Mouse (Mus musculus) erythroblast, embryonic 14.5 days (primary cell): ENCODE measurements around the gene Robo1. TPM values are rescaled to one million over a fixed set of nuclear protein-coding genes. Genes with fewer than 3 reads are reported as not detected.

ENCODE experiments used
- H3K27me3 ChIP-seq: 2 replicates; pipeline ENCODE4 v1.6.1; 2012; ENCODE audit warnings: inconsistent platforms; ENCODE audit not compliant: control insufficient read depth
- H3K36me3 ChIP-seq: 2 replicates; pipeline ENCODE4 v1.6.1; 2012; ENCODE audit warnings: mild to moderate bottlenecking, inconsistent platforms; ENCODE audit not compliant: control insufficient read depth
- H3K4me1 ChIP-seq: 2 replicates; pipeline ENCODE4 v1.6.1; 2012; ENCODE audit warnings: inconsistent platforms; ENCODE audit not compliant: control insufficient read depth
- H3K4me3 ChIP-seq: replicated peaks from 2 replicates; pipeline ENCODE3; 2012; ENCODE audit warnings: moderate library complexity, mild to moderate bottlenecking, inconsistent platforms
- H3K9me3 ChIP-seq: 2 replicates; pipeline ENCODE4 v1.6.1; 2012; ENCODE audit warnings: low read length, inconsistent platforms, mixed read lengths; ENCODE audit not compliant: control insufficient read depth
- GATA1 ChIP-seq: IDR thresholded peaks from 2 replicates; pipeline ENCODE4 v1.6.1; 2012; ENCODE audit warnings: low read length, inconsistent platforms, mixed read lengths
- TAL1 ChIP-seq: IDR thresholded peaks from 3 replicates; pipeline ENCODE4 v1.6.1; 2012; ENCODE audit warnings: low read length, inconsistent platforms, mixed read lengths
- polyA plus RNA-seq: library from polyadenylated mRNA; stranded (reverse); fragments of >175 nt; gene quantifications from 2 replicates; pipeline ENCODE4 v1.2.3, GENCODE M21; 2012

The Robo1 gene
- polyA plus RNA-seq, 1 experiment: not detected

GRCm38 (mm10) chr16:72419328-72420066 lies 111.4 kb downstream of the Robo1 start:
- Histone ChIP-seq H3K27me3 (no peaks in the 10 kb centered on the region), H3K4me1 (no peaks in the 10 kb centered on the region), H3K36me3 (no peaks in the 10 kb centered on the region), H3K9me3 (no peaks in the 10 kb centered on the region), H3K4me3 (no peak overlapping the region)
- TF ChIP-seq GATA1 (no peak), TAL1 (no peak)

DNA sequence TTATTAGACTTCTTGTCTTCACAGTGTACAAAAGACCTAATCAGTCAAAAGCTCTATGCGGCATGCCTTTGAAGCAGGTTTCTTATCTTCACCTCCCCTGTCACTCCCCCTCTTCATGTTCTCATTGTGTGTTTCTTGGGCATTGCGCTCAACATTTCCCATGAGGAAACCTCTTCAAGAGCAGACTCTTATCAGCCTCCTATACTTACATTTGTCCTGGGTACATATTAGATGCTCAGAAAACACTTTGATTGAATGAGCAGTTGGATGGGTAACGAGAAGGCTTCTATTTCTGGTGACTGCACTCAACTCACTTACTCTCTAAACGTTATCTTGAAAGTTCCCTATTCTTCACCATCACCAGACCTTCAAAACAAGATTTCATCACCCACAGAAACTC lies 114.3 kb downstream of the Robo1 start:
- TF ChIP-seq TAL1 (no peak), GATA1 (no peak)
- H3K9me3 ChIP-seq: no peaks in the 10 kb centered on the region
- no peak overlapping the region for H3K4me3 ChIP-seq
- no peaks in the 10 kb centered on the region for H3K27me3 ChIP-seq
- no peaks in the 10 kb centered on the region for H3K4me1 ChIP-seq
- no peaks in the 10 kb centered on the region for H3K36me3 ChIP-seq

GRCm38 (mm10) chr16:72434396-72434795 lies 126.3 kb downstream of the Robo1 start:
- H3K36me3 ChIP-seq: no peaks in the 10 kb centered on the region
- TF ChIP-seq TAL1: no peak
- TF ChIP-seq GATA1: no peak
- H3K4me3 ChIP-seq: no peak overlapping the region
- no peaks in the 10 kb centered on the region for H3K9me3 ChIP-seq
- H3K27me3 ChIP-seq: no peaks in the 10 kb centered on the region
- no peaks in the 10 kb centered on the region for H3K4me1 ChIP-seq

DNA sequence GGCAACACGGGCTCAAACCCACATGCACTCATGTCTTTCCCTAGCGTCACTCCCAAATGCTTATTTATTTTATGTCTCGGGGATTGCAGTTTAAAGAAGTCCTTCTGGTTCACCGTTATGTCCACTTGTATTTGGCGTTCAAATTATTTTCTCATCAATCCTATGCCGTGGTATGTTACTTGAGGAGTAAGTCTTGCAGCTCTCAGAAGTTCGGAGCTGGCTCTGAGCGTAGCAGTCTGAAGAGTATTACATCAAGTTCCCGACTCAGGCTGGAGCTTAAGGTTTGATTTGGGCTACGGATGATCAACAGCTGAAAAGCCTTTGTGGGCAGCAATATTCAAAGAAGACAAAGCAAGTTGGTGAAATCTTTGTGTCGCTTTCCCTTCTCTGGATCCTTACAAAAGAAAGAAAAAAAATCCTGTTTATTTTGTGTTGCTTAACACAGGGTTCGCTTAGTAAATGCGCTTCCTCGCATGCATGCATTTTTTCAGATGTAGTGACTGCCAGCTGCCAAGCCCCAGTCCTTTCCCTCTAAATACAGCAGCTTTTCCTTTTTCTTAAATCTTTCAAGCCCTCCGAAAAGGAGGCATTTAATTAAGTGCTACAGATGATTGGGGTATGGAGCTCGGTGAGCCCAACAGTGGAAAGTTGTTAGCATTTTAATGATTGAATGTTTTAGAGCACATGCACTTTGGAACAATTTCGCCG lies 136.5 kb downstream of the Robo1 start:
- H3K9me3 ChIP-seq: no peaks in the 10 kb centered on the region; the same call in 1 of the 2 replicates
- no peaks in the 10 kb centered on the region for H3K4me1 ChIP-seq
- no peak overlapping the region for H3K4me3 ChIP-seq
- H3K27me3 ChIP-seq: no peaks in the 10 kb centered on the region
- H3K36me3 ChIP-seq: no peaks in the 10 kb centered on the region
- TF ChIP-seq TAL1: no peak
- TF ChIP-seq GATA1: no peak

GRCm38 (mm10) chr16:72458155-72458554 lies 150.0 kb downstream of the Robo1 start:
- Histone ChIP-seq H3K36me3 (no peaks in the 10 kb centered on the region), H3K4me1 (no peaks in the 10 kb centered on the region), H3K9me3 (peaks cover 7% of the 10 kb centered on the region), H3K27me3 (no peaks in the 10 kb centered on the region), H3K4me3 (no peak overlapping the region)
- no peak for TF ChIP-seq TAL1
- TF ChIP-seq GATA1: no peak

GRCm38 (mm10) chr16:72458576-72458975 lies 150.5 kb downstream of the Robo1 start:
- Histone ChIP-seq H3K9me3 (peaks cover 7% of the 10 kb centered on the region), H3K27me3 (no peaks in the 10 kb centered on the region), H3K36me3 (no peaks in the 10 kb centered on the region), H3K4me3 (no peak overlapping the region), H3K4me1 (no peaks in the 10 kb centered on the region)
- TF ChIP-seq TAL1: no peak
- TF ChIP-seq GATA1: no peak

DNA sequence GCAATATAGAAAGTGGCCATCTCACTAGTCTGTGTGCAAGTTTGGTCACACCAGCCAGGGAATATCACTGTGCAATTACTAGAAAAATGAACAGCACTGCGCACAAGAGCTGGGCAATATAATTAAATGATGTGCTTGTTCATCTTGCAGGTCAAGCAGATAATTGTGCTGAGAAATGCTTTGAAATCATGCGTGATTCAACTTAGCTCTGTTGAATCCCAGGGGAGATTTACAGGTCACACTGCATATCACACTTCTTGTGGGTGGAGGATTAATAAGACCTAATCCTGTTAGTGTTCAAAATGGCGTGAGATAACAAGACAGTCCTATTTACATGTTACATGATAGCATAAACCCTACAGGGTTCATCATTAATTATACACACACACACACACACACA lies 157.6 kb downstream of the Robo1 start:
- TF ChIP-seq GATA1 (no peak), TAL1 (no peak)
- Histone ChIP-seq H3K9me3 (no peaks in the 10 kb centered on the region), H3K4me3 (no peak overlapping the region), H3K27me3 (no peaks in the 10 kb centered on the region), H3K4me1 (no peaks in the 10 kb centered on the region), H3K36me3 (no peaks in the 10 kb centered on the region)

DNA sequence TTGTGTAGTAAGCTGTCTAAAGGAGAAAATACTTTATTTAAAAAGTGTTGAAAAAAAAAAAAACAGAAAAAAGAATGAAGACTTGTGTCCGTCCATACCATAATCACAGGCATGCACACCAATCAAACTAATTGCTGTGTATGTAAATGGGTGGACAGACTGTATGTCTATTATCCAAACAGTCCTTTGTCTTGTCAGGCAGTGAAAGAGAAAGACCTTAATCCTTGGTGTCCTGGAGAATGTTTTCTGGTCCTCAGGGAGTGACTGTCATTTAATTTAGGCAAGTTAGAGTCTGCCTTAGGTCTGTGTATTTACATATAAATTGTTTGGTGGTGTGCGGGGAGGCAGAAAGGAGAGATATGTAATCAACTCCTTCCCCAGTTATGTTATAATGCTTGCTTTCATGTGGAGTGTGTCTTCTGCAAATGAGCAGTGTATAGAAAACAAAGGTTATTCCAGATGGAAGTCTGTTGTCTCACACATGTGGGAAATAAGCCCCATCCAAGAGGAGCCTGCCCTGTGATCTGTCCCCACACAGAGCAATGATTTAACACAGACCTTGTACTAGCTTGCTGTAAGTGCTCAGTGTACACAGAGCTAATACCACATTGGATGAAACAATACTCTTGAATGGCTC lies 162.0 kb downstream of the Robo1 start:
- no peaks in the 10 kb centered on the region for H3K9me3 ChIP-seq
- no peak overlapping the region for H3K4me3 ChIP-seq
- H3K4me1 ChIP-seq: no peaks in the 10 kb centered on the region
- no peaks in the 10 kb centered on the region for H3K27me3 ChIP-seq
- no peaks in the 10 kb centered on the region for H3K36me3 ChIP-seq
- TF ChIP-seq GATA1: no peak
- no peak for TF ChIP-seq TAL1

GRCm38 (mm10) chr16:72510716-72511199 lies 202.7 kb downstream of the Robo1 start:
- no peaks in the 10 kb centered on the region for H3K27me3 ChIP-seq
- H3K4me1 ChIP-seq: no peaks in the 10 kb centered on the region
- TF ChIP-seq GATA1 (no peak), TAL1 (no peak)
- no peaks in the 10 kb centered on the region for H3K36me3 ChIP-seq
- no peak overlapping the region for H3K4me3 ChIP-seq
- no peaks in the 10 kb centered on the region for H3K9me3 ChIP-seq

GRCm38 (mm10) chr16:72531337-72531736 lies 223.2 kb downstream of the Robo1 start:
- TF ChIP-seq TAL1 (no peak), GATA1 (no peak)
- H3K36me3 ChIP-seq: no peaks in the 10 kb centered on the region

More at GRCm38 (mm10) chr16:72531337-72531736, 223.2 kb downstream of the Robo1 start:
- H3K9me3 ChIP-seq: no peaks in the 10 kb centered on the region
- H3K4me1 ChIP-seq: no peaks in the 10 kb centered on the region
- H3K27me3 ChIP-seq: no peaks in the 10 kb centered on the region
- H3K4me3 ChIP-seq: no peak overlapping the region
